Mouse (Mus musculus): ENCODE results near the gene Crcp. TPM values are rescaled to one million over a fixed set of nuclear protein-coding genes. Genes with fewer than 3 reads are reported as not detected.
"Not testable (repeated sequence)": the region's sequence is repeated elsewhere in the genome, so short reads cannot be mapped to it uniquely, and the experiment has no call there.

The Crcp gene
- polyA plus RNA-seq, 1 experiment from 2014 or later: 67.0 TPM

DNA sequence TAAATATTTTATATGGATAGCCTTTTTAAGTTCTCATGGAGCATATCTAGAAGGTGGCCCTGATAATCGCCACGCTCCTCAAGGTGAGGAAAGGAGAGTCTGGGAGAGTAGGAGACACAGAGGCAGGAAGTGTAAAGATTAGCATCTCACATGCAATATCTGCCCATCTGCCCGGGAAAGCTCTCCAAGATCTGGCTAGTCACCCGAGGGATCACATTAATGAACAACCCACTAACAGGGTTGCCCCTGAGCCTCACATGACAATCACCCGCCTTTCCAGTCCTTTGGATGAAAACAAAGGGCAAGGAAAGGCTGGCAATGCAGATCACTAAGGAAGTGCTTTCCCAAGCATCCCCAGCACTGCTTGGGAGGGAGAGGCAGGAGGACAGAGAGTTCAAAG, 2.0 kb upstream of the Crcp start:
- no peak for ATAC-seq
- Histone ChIP-seq H3K9me3 (replicated peaks) (no peaks in the 10 kb centered on the region), H3K4me1 (peaks cover 15% of the 10 kb centered on the region), H3K4me3 (no peak overlapping the region), H3K4me2 (no peak overlapping the region), H3K27me3 (peaks cover 15% of the 10 kb centered on the region; the same call in 1 of the 2 replicates), H3K9ac (no peak overlapping the region), H3K36me3 (ENCODE audit: poor library complexity, severe bottlenecking) (no peaks in the 10 kb centered on the region; the same call in 1 of the 2 replicates), H3K27ac (no peak overlapping the region)
- 74% methylated on average over 5 of the region's 5 CpGs for WGBS

DNA sequence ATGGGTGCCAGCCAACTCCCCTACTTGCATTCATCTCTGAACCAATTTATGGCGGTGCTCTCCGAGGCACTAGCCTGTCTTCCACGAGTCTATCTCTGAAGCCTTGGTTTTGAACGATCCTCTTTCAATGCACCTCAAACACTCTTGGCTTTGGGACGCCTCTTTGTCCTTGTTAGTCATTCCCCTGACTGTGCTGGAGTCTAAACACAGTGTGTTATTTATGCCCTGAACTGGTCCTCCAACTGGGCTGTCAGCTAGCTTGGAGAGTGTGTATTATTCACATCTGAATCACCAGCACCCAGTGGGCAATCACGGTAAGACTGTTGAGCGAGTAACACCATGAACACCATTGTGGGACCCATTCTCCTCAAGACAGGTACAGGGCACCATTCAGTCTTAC, 1.4 kb upstream of the Crcp start:
- Histone ChIP-seq H3K9ac (no peak overlapping the region), H3K9me3 (replicated peaks) (no peaks in the 10 kb centered on the region), H3K27me3 (peaks cover 15% of the 10 kb centered on the region; the same call in 1 of the 2 replicates), H3K4me1 (peaks cover 15% of the 10 kb centered on the region), H3K4me2 (no peak overlapping the region), H3K27ac (no peak overlapping the region), H3K4me3 (no peak overlapping the region), H3K36me3 (ENCODE audit: poor library complexity, severe bottlenecking) (no peaks in the 10 kb centered on the region; the same call in 1 of the 2 replicates)
- no peak for ATAC-seq
- WGBS: 85% methylated on average over 7 of the region's 7 CpGs

DNA sequence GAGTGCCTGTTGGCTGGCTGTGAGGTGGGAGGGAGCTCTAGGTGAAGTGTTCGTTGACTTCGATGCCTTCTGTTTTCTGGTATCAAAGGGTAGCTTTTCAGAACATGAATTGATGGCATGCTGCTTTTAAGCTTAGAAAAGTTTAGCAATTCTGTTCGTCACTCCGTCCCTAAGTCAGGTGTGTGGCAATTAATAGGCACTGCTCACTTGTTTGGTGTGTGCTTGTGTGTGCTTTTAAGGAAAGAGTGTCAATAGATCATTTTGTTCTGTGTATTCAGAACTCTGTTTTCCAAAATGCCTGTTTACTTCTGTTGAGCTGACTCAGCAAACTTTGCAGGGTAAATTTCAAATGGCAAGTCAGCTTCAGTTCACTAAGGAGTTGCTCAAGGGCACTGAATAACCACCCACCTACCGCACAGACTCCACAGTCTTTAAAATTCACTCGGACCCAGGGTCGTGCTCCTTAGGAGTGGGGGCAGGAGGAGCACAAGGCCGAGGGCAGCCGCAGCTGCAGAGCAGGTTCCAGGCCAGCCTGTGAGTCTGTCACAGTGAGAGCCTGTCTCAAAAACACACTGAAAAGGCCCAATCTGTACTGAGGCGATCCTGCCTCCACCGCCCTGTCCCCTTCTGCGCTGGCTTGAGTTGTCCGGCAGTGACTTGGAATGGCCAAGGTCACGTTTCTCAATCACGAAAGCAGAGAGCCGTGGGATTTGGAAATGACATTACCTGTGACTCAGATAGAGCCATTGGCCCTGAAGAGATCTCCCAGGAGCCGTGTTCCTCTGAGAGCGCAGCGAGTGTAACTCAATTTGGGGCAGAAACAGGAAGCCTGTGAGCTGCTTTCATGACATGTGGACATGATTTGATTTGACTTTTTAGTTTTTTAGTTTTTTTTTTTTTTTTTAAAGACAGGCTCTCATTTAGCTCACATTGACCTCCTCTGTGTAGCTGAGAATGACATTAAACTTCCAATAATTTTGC, 2.6 kb downstream of the Crcp start:
- no peak overlapping the region for H3K4me3 ChIP-seq
- no peaks in the 10 kb centered on the region for H3K9me3 ChIP-seq (replicated peaks)
- H3K27me3 ChIP-seq: 0 out of 2 replicates have a peak, but pooled peaks cover 9% of the 10 kb centered on the region
- H3K9ac ChIP-seq: no peak overlapping the region
- no peak overlapping the region for H3K27ac ChIP-seq
- H3K4me1 ChIP-seq: peaks cover 10% of the 10 kb centered on the region
- peaks cover 16% of the 10 kb centered on the region; the same call in 1 of the 2 replicates for H3K36me3 ChIP-seq (ENCODE audit: poor library complexity, severe bottlenecking)
- WGBS: 93% methylated on average over 19 of the region's 19 CpGs
- ATAC-seq: no peak
- H3K4me2 ChIP-seq: no peak overlapping the region

DNA sequence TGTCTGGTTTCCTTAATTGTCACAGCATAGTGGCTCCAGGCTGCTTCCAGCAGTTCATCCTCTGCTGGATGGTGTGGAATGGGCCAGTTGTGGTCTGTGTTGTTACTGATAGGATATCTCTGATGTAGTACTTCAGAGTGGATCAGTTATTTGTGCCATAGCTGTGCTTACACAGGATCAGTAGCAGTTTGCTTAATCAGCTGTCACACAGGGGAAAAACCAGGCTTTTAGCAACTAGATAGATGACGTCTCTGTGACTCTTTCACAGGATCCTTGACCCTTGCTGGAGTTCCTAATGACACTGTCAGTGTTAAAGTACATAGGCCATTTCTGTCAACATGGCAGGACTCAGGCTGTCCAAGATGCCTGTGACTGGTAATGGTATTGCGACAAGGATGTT, 4.8 kb downstream of the Crcp start:
- Histone ChIP-seq H3K27me3 (no peaks in the 10 kb centered on the region), H3K9ac (no peak overlapping the region), H3K36me3 (ENCODE audit: poor library complexity, severe bottlenecking) (peaks cover 29% of the 10 kb centered on the region), H3K4me3 (no peak overlapping the region), H3K9me3 (replicated peaks) (no peaks in the 10 kb centered on the region), H3K27ac (no peak overlapping the region), H3K4me1 (peaks cover 10% of the 10 kb centered on the region), H3K4me2 (no peak overlapping the region)
- WGBS: 85% methylated on average over 2 of the region's 2 CpGs
- ATAC-seq: no peak

DNA sequence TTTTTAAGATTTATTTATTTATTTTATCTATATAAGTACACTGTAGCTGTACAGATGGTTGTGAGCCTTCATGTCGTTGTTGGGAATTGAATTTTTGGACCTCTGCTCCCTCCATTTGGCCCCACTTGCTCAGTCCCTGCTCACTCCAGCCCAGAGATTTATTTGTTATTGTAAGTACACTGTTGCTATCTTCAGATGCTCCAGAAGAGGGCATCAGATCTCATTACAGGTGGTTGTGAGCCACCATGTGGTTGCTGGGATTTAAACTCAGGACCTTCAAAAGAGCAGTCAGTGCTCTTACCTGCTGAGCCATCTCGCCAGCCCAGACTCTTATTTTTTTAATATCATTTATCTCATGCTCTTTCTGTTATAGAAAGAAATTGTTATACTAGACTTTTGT, 7.2 kb downstream of the Crcp start:
- H3K27ac ChIP-seq; H3K4me3 ChIP-seq; H3K9me3 ChIP-seq (replicated peaks); H3K27me3 ChIP-seq; ATAC-seq; H3K9ac ChIP-seq; H3K4me1 ChIP-seq; H3K4me2 ChIP-seq: not testable (repeated sequence)
- peaks cover 50% of the 10 kb centered on the region for H3K36me3 ChIP-seq (ENCODE audit: poor library complexity, severe bottlenecking)
- 57% methylated on average over 2 of the region's 2 CpGs for WGBS

DNA sequence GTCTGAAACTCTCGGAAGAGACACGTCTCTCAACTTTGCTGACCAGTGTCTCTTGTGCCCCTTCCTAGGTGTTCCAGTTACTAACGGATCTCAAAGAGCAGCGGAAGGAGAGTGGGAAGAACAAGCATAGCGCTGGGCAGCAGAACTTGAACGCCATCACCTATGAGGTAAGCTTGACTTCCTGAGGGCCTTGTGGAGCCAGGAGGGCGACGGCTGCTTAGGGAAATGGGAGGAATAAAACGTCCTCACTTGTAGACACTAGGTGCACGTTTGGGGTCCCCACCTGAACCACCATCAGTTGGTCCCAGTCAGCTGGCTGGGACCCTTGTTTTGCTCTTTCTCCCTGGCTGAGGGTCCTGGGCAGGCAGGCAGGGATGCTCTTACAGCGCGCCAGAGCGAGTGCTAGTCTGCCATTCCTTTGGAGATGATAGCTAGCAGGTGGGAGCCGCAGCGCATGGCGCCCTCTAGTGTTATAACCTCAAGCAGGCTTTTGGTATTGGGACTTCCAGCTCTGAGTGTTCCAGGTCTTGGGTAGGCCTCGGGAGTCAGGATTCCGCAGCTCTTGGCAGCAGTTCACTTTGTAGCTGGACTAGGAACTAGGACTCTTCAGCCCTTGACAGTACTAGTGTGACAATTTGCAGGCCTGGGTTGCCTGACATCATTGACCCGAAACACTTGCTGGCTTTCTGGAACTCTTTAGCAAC, 8.8 kb downstream of the Crcp start:
- no peaks in the 10 kb centered on the region for H3K4me1 ChIP-seq
- H3K9ac ChIP-seq: no peak overlapping the region
- no peak overlapping the region for H3K27ac ChIP-seq
- H3K4me3 ChIP-seq: no peak overlapping the region
- ATAC-seq: no peak
- H3K9me3 ChIP-seq (replicated peaks): no peaks in the 10 kb centered on the region
- 59% methylated on average over 19 of the region's 19 CpGs for WGBS
- no peak overlapping the region for H3K4me2 ChIP-seq
- H3K27me3 ChIP-seq: no peaks in the 10 kb centered on the region
- peaks cover 66% of the 10 kb centered on the region for H3K36me3 ChIP-seq (ENCODE audit: poor library complexity, severe bottlenecking)

DNA sequence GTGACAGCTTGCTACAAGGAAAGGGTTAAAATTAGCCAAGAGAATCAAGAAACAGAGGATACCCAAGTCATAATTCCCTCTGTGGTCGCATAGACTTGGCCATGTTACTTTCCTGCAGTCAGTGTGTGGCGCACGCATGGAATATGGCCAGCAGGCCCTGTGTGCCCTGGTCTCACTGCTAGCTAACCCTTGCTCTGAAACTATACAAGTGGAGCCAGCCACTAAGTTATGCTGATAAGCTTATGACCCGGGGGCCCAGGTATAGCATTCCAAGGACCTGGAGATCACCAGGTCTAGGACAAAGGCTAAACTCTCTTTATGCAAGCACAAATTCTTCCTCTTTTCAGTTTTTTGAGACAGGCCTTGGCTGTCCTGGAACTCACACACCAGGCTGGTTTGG, 11.7 kb downstream of the Crcp start:
- Histone ChIP-seq H3K27me3 (no peaks in the 10 kb centered on the region), H3K27ac (no peak overlapping the region), H3K4me2 (no peak overlapping the region), H3K4me3 (no peak overlapping the region), H3K9me3 (replicated peaks) (no peaks in the 10 kb centered on the region), H3K4me1 (no peaks in the 10 kb centered on the region), H3K36me3 (ENCODE audit: poor library complexity, severe bottlenecking) (peaks cover 80% of the 10 kb centered on the region), H3K9ac (no peak overlapping the region)
- WGBS: 86% methylated on average over 4 of the region's 4 CpGs
- ATAC-seq: no peak

DNA sequence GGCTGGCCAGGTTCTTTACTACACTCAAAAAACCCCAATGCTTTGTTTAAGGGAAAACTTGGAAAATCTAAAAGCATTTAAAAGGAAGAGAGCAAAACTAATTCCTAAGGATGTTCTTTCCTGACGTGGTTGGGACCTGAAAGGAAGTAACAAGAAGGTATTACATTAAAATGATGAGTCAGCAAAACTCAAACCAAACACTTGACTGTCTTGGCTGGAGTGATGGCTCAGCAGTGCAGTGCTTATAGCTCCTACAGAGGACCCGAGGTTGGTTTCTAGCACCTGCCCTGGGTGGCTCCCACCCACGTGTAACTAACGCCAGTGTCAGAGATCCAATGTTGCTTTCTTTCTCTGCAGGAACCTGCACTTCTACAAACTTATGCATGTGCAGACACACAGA, 12.2 kb downstream of the Crcp start:
- ATAC-seq: no peak
- whole genome bisulfite sequencing: 91% methylated on average over 4 of the region's 4 CpGs

DNA sequence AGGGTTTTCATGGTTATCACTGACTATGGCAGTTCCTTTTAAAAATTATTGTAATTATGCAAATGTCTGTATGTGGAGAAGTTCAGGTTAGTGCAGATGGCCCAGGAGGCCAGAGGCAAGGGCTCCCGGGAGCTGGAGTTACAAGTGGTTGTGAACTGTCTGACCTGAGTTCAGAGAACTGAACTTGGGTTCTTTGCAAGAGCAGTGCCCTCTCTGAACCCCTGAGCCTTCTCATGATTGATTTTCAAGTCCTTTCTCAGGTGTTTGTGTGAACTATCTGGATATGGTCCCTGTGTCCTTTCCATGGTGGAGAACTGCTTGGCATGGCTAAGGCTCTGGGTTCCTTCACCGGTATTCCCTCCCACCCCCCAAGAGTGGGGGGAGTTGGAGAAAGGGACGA, 14.7 kb downstream of the Crcp start:
- peaks cover 85% of the 10 kb centered on the region for H3K36me3 ChIP-seq (ENCODE audit: poor library complexity, severe bottlenecking)
- H3K9ac ChIP-seq: no peak overlapping the region

More for the DNA sequence above, 12.2 kb downstream of the Crcp start:
- H3K36me3 ChIP-seq (ENCODE audit: poor library complexity, severe bottlenecking): peaks cover 83% of the 10 kb centered on the region
- H3K4me3 ChIP-seq: no peak overlapping the region
- no peak overlapping the region for H3K27ac ChIP-seq
- no peaks in the 10 kb centered on the region for H3K9me3 ChIP-seq (replicated peaks)
- no peaks in the 10 kb centered on the region for H3K27me3 ChIP-seq
- H3K4me1 ChIP-seq: no peaks in the 10 kb centered on the region
- no peak overlapping the region for H3K4me2 ChIP-seq
- H3K9ac ChIP-seq: no peak overlapping the region

DNA sequence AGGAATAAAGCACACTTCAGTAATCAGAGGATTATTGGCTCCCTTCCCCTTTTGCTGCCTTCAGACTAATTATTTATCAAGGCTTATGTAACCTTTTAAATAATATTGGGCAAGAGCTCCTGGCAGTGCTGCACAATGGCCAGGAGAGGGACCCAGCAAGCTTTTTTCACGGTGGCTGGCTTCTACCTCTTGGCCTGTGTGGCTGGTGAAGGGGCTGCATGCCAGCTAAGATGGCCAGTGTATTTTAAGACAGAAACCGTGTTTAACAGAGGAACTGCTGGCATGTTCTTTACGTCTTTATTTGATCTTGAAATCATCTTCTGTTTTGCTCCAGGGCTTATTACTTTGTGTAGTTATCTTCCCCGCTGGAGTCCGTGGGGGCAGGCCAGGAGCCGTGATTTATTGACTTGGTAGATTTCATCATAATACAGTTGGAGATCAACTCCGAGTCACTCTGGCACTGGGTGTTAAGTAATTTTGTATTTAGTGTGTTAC, 15.2 kb downstream of the Crcp start:
- Histone ChIP-seq H3K36me3 (ENCODE audit: poor library complexity, severe bottlenecking) (peaks cover 88% of the 10 kb centered on the region), H3K4me2 (no peak overlapping the region), H3K4me1 (no peaks in the 10 kb centered on the region), H3K9ac (no peak overlapping the region), H3K9me3 (replicated peaks) (no peaks in the 10 kb centered on the region), H3K4me3 (no peak overlapping the region), H3K27ac (no peak overlapping the region), H3K27me3 (no peaks in the 10 kb centered on the region)
- ATAC-seq: no peak
- WGBS: 85% methylated on average over 7 of the region's 7 CpGs

More for the DNA sequence above, 14.7 kb downstream of the Crcp start:
- Histone ChIP-seq H3K9me3 (replicated peaks) (no peaks in the 10 kb centered on the region), H3K27ac (no peak overlapping the region), H3K4me2 (no peak overlapping the region), H3K4me1 (no peaks in the 10 kb centered on the region), H3K27me3 (no peaks in the 10 kb centered on the region), H3K4me3 (no peak overlapping the region)
- 91% methylated on average over 3 of the region's 3 CpGs for WGBS
- no peak for ATAC-seq

DNA sequence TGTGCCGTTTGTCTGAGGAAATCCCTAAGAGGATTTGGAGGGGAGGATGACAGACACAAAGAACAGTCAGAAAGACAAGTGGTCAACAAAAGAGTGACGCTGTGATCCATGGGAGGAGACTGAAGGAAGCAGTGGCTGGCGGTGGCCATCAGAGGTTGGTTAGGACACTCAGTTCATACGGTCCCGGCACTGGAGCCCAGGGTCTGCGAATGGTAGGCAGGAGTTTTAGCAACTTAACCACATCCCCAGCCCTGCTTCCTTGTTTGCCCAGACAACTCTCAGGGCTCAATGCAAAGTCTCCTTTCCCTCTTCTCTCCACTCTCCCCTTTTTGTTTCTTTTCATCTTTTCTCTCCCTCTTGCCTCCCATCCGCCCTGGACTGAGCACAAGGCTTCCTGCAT, 17.0 kb downstream of the Crcp start:
- Histone ChIP-seq H3K27ac (no peak overlapping the region), H3K4me2 (no peak overlapping the region), H3K4me3 (no peak overlapping the region), H3K4me1 (no peaks in the 10 kb centered on the region), H3K36me3 (ENCODE audit: poor library complexity, severe bottlenecking) (peaks cover 83% of the 10 kb centered on the region), H3K9me3 (replicated peaks) (no peaks in the 10 kb centered on the region), H3K27me3 (no peaks in the 10 kb centered on the region), H3K9ac (no peak overlapping the region)
- ATAC-seq: no peak
- WGBS: 82% methylated on average over 7 of the region's 7 CpGs

DNA sequence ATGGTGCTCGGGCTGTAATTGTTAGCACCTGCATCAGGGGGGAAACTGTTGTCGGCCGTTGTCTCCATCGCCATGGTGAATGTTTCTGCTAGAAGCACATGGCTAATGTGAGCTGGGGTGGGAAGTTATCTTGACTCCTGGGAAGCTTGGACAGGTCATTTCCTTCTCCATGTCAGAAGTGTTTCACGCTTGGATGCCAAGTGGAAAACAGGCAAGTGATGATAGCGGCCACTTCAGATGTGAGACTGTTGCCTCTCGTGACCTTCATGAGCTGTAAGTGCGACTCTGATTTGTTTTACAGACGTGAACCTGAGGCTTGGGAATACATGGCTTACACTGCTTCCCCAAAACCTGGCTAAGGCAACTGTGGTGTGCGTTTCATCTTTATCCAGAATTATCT, 17.5 kb downstream of the Crcp start:
- Histone ChIP-seq H3K4me1 (no peaks in the 10 kb centered on the region), H3K9ac (no peak overlapping the region), H3K4me2 (no peak overlapping the region), H3K4me3 (no peak overlapping the region), H3K27ac (no peak overlapping the region), H3K27me3 (no peaks in the 10 kb centered on the region), H3K36me3 (ENCODE audit: poor library complexity, severe bottlenecking) (peaks cover 83% of the 10 kb centered on the region), H3K9me3 (replicated peaks) (no peaks in the 10 kb centered on the region)
- whole genome bisulfite sequencing: 95% methylated on average over 10 of the region's 10 CpGs
- ATAC-seq: no peak

All from forebrain, embryonic 13.5 days (tissue).